Mouse (Mus musculus) G1E (cell line): Measurements from ENCODE around the gene 2900011O08Rik.

Experiments
- CTCF ChIP-seq: IDR thresholded peaks from 2 replicates; pipeline ENCODE4 v1.5.1; 2012; ENCODE audit warnings: low read depth, low read length, inconsistent platforms, mixed read lengths
- GATA1 ChIP-seq: IDR thresholded peaks from 2 replicates; pipeline ENCODE4 v1.6.1; 2012; ENCODE audit warnings: borderline replicate concordance, low read length, inconsistent platforms, mixed read lengths
- POLR2AphosphoS5 ChIP-seq: IDR thresholded peaks from 2 replicates; pipeline ENCODE4 v1.6.1; 2012; ENCODE audit warnings: low read depth, low read length, inconsistent platforms; ENCODE audit not compliant: insufficient replicate concordance

DNA sequence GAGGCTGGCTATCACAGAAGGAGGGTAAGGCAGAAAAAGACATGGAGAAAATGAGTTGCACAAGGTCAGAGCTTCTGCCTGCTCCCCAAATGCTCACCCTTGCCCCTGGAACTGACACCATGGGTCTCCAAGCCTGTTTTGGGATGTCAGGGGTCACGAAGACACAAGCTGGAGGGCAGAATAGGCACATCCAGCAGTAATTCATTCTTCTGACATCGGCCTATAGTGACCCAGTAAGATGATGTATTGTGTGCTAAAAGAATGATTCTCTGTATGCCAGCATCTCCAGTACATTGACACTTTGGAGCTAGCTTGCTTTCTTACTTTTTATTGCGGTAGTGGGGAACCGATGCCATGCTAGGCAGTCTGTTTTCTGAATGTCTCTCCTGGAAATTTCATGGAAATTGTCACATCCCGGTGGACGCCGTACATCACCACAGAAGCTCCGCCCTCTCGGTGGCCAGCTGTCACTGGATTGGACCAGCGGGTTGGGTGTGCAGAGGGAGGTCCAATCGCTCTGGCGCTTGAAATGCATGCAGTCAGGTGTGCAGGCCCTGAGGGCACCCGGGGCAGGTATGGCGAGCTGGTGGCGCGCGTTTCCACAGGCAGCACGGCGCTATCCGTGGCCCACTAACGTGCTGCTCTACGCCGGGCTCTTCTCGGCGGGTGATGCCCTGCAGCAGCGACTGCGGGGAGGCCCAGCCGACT is 46.1 kb upstream of the 2900011O08Rik start:
- no peak for TF ChIP-seq CTCF
- TF ChIP-seq POLR2AphosphoS5, result no peak
- TF ChIP-seq GATA1, result no peak
